Mouse (Mus musculus) right cerebral cortex, postnatal 10 days (tissue): ENCODE measurements around the gene Shisal2b.

Experiments
- DNase-seq, 2 experiments: peaks; one replicate each; pipeline ENCODE4 v3.0.0; 2021; ENCODE audit warnings: low spot score in 2 of 2

Gene Shisal2b

GRCm38 (mm10) chr13:104816635-104817571 is 46.8 kb downstream of the Shisal2b start, which contains the start of gene Cwc27:
Cwc27 (minus strand) TSS chr13:104817142.
- peak; percentile 85 to 87 for DNase-seq

GRCm38 (mm10) chr13:104816270-104816634 is 47.4 kb downstream of the Shisal2b start:
- no peak for DNase-seq

GRCm38 (mm10) chr13:104805681-104806080 is 58.0 kb downstream of the Shisal2b start:
- DNase-seq, result no peak

GRCm38 (mm10) chr13:104799566-104800182 is 64.0 kb downstream of the Shisal2b start:
- DNase-seq, result no peak

- DNase-seq, result no peak
These were observed 64.6 kb downstream of the Shisal2b start for GRCm38 (mm10) chr13:104799067-104799466.
